Mouse (Mus musculus) hindlimb bud, embryonic 11.5 days (tissue): ENCODE results near the gene Scgb1b15.
"Not testable (repeated sequence)": the region's sequence is repeated elsewhere in the genome, so short reads cannot be mapped to it uniquely, and the experiment has no call there.

Experiments used
- DNase-seq: peaks from one replicate; pipeline ENCODE4 v3.0.0-alpha.2; 2012; ENCODE audit warnings: low read depth, low spot score; ENCODE audit errors: extremely low spot score

Scgb1b15 gene

GRCm38 (mm10) chr7:32836254-32836653 is at the start of gene Scgb1b15:
TSS of gene Scgb1b15 (plus strand) at chr7:32836554.
- DNase-seq = not testable (repeated sequence)

GRCm38 (mm10) chr7:32829562-32829961 is 6.8 kb upstream of the Scgb1b15 start, which contains the start of gene Scgb2b15:
TSS of gene Scgb2b15 (minus strand) at chr7:32829662.
- DNase-seq = not testable (repeated sequence)
